9 mouse cellular contexts compared by ENCODE assay signal in genomic region chr19:25610015-25610410, GRCm38 (mm10). TPM values are rescaled to one million over a fixed set of nuclear protein-coding genes. Genes with fewer than 3 reads are reported as not detected.
DNase-seq lines count a peak whose midpoint lies in the region; ATAC-seq and TF ChIP-seq lines count a peak whose summit lies in the region.
"Had no signal": no experiment of that assay in that cellular context is flagged by ENCODE, and none has a peak within 500 bp of the region (broad histone marks: within the 10 kb centered on the region; RNA-seq: fewer than 3 reads in every experiment).

TSS of gene Dmrt3 (plus strand) at chr19:25610301.

- H3K27me3 ChIP-seq in heart, embryonic 14.5 days (ENCODE audit: control insufficient read depth, insufficient read depth, low read length), result peaks cover 98% of the 10 kb centered on the region
- peaks cover 99% of the 10 kb centered on the region for H3K27me3 ChIP-seq in hindbrain, embryonic 13.5 days
- peaks cover 76% of the 10 kb centered on the region for H3K27me3 ChIP-seq in midbrain, postnatal 0 days (ENCODE audit: insufficient read depth, low read length)

- intact Hi-C loops in heart, postnatal 14 days (cut with DNase I), result no loop called here

- DNase-seq in heart, postnatal 14 days, result no peak
- peak; percentile 72 for DNase-seq in ZHBTc4 (ENCODE audit: low read depth, low spot score)
- no peak for DNase-seq in midbrain, postnatal 0 days (ENCODE audit: low spot score)
- no peak for DNase-seq in frontal cortex, adult 2 months (ENCODE audit: extremely low spot score in 1 of 2, low spot score in 1 of 2)
- no peak for DNase-seq in left cerebral cortex, adult 18-20 months (ENCODE audit: low spot score in 2 of 2)
- no peak for DNase-seq in lung, adult 18-20 months

- peak within 1 kb of the TSS; percentile 14 to 42 for H3K4me3 ChIP-seq in heart, embryonic 14.5 days (ENCODE audit: control insufficient read depth in 1 of 2, insufficient read depth in 1 of 2, low read depth in 1 of 2, low read length in 2 of 2)
- peak within 1 kb of the TSS; percentile 26 for H3K4me3 ChIP-seq in hindbrain, embryonic 13.5 days
- H3K4me3 ChIP-seq in midbrain, postnatal 0 days (ENCODE audit: low read depth, low read length), result peak within 1 kb of the TSS; percentile 18

- TF ChIP-seq CTCF in midbrain, postnatal 0 days (IDR thresholded peaks at IDR 0.05), result no peak

- no peak; the same call in 1 of the 2 replicates for ATAC-seq in heart, embryonic 14.5 days (ENCODE audit: insufficient number of reproducible peaks, insufficient read depth, low FRiP score, low read depth)
- ATAC-seq in hindbrain, embryonic 13.5 days (ENCODE audit: low FRiP score), result 0 out of 2 replicates have a peak, but pooled peaks have one; percentile 21
- no peak; the same call in 1 of the 2 replicates for ATAC-seq in midbrain, postnatal 0 days (ENCODE audit: low FRiP score)

- no peak within 1 kb of the TSS for H3K27ac ChIP-seq in heart, embryonic 14.5 days (replicated peaks in 1 of 2; ENCODE audit: control insufficient read depth in 1 of 2, insufficient read depth in 1 of 2, low read depth in 2 of 2, low read length in 2 of 2)
- no peak within 1 kb of the TSS for H3K27ac ChIP-seq in hindbrain, embryonic 13.5 days
- no peak within 1 kb of the TSS for H3K27ac ChIP-seq in midbrain, postnatal 0 days (ENCODE audit: low read depth, low read length)

- WGBS in heart, embryonic 14.5 days, result under 1% methylated on average over 28 of the region's 29 CpGs
- 0% methylated on average over 24 of the region's 29 CpGs for WGBS in hindbrain, embryonic 13.5 days
- under 1% methylated on average over 20 of the region's 29 CpGs for WGBS in midbrain, postnatal 0 days

- H3K4me2 ChIP-seq in heart, embryonic 14.5 days (ENCODE audit: low read length), result peak within 1 kb of the TSS; percentile 68
- peak within 1 kb of the TSS; percentile 47 for H3K4me2 ChIP-seq in hindbrain, embryonic 13.5 days
- peak within 1 kb of the TSS; percentile 32 for H3K4me2 ChIP-seq in midbrain, postnatal 0 days (ENCODE audit: low read depth, low read length, poor library complexity, severe bottlenecking)

- peaks cover 2 to 28% of the 10 kb centered on the region in 2 experiments; a peak in 3 of 4 replicates for H3K4me1 ChIP-seq in heart, embryonic 14.5 days (ENCODE audit: control insufficient read depth in 2 of 2, insufficient read depth in 2 of 2, low read length in 2 of 2)
- peaks cover 23% of the 10 kb centered on the region for H3K4me1 ChIP-seq in hindbrain, embryonic 13.5 days (replicated peaks)
- peaks cover 5% of the 10 kb centered on the region; the same call in 1 of the 2 replicates for H3K4me1 ChIP-seq in midbrain, postnatal 0 days (ENCODE audit: insufficient read depth, low read length)

- H3K9me3 ChIP-seq in heart, embryonic 14.5 days (ENCODE audit: control insufficient read depth, low read length), result no peaks in the 10 kb centered on the region
- no peaks in the 10 kb centered on the region for H3K9me3 ChIP-seq in hindbrain, embryonic 13.5 days
- H3K9me3 ChIP-seq in midbrain, postnatal 0 days (ENCODE audit: low read length), result no peaks in the 10 kb centered on the region

- H3K9ac ChIP-seq in heart, embryonic 14.5 days (ENCODE audit: low read length), result no peak within 1 kb of the TSS
- peak within 1 kb of the TSS; percentile 24; the same call in 1 of the 2 replicates for H3K9ac ChIP-seq in hindbrain, embryonic 13.5 days
- no peak within 1 kb of the TSS for H3K9ac ChIP-seq in midbrain, postnatal 0 days (replicated peaks; ENCODE audit: low read length, poor library complexity, severe bottlenecking)

- no peaks in the 10 kb centered on the region for H3K36me3 ChIP-seq in heart, embryonic 14.5 days (ENCODE audit: control insufficient read depth, insufficient read depth, low read length)
- no peaks in the 10 kb centered on the region for H3K36me3 ChIP-seq in hindbrain, embryonic 13.5 days
- no peaks in the 10 kb centered on the region for H3K36me3 ChIP-seq in midbrain, postnatal 0 days (ENCODE audit: insufficient read depth, low read length)
- H3K36me3 ChIP-seq: G1E had no signal

RNA-seq across cellular contexts. Expression of gene Dmrt3, which starts in this region (rescaled TPM):
- 0.11 TPM in 1 of 2 replicates, not detected in the other for polyA plus RNA-seq in heart, embryonic 14.5 days (2014; fragmentation: Nextera tagmentation; extraction: Ambion mirVana)
- not detected for total RNA-seq in heart, postnatal 14 days (2021)
- 0.32 and 0.54 TPM in 2 replicates for polyA plus RNA-seq in hindbrain, embryonic 13.5 days (2015; fragmentation: Nextera tagmentation; extraction: Ambion mirVana)
- total RNA-seq in midbrain, postnatal 0 days (2014; rRNA removed), result 0.93 TPM in 1 of 2 replicates, not detected in the other
- polyA plus RNA-seq in midbrain, postnatal 0 days (2015; fragmentation: Nextera tagmentation; extraction: Ambion mirVana), result 0.06 TPM in 1 of 2 replicates, not detected in the other
- polyA plus RNA-seq in frontal cortex, adult 2 months (2012; rRNA removed), result not detected in 2 replicates
- total RNA-seq in left cerebral cortex, adult 18-20 months (2021), result not detected
- polyA plus RNA-seq: G1E had no signal

Comparison
In these comparisons a context has a peak if more than half of its experiments do, and no peak if none do; other contexts are left out.
1. Peak in ATAC-seq, H3K4me3 ChIP-seq, H3K9ac ChIP-seq and H3K4me2 ChIP-seq in hindbrain, embryonic 13.5 days; RNA of the gene not detected or under 1 TPM.